Mouse (Mus musculus) heart, postnatal 4 days (tissue): ENCODE measurements around the gene Dlgap1. TPM values are rescaled to one million over a fixed set of nuclear protein-coding genes. Genes with fewer than 3 reads are reported as not detected.
"Not testable (repeated sequence)": the region's sequence is repeated elsewhere in the genome, so short reads cannot be mapped to it uniquely, and the experiment has no call there.

Experiments
- DNase-seq: peaks from one replicate; pipeline ENCODE4 v3.0.0; 2021
- total RNA-seq, 2 experiments: library from RNA; stranded (reverse); gene quantifications; 2 replicates each; pipeline ENCODE4 v1.2.3; 2021

Gene Dlgap1
- total RNA-seq, 2 experiments from 2014 or later, result 0.10 to 0.32 TPM

- DNase-seq, result no peak
Measured at GRCm38 (mm10) chr17:70528196-70529187, 559.6 kb downstream of the Dlgap1 start.

DNA sequence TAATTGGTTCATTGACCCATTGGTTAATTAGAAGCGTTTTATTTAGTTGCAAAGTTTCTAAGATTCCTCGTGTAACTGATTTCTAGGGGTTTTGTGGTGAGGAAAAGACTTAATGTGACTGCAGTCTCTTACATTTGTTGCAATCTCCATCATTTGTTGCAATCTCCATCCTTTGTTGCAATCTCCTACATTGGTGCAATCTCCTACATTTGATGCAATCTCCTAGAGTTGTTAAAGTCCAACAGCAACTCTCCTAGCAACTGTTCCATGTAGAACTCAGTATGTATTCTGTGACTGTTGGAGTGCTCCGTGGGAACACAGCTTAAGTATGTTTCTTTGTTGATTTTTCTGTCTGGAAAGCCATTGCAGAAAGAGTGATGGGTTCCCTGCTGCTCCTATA lies 565.4 kb downstream of the Dlgap1 start:
- DNase-seq, result no peak

DNA sequence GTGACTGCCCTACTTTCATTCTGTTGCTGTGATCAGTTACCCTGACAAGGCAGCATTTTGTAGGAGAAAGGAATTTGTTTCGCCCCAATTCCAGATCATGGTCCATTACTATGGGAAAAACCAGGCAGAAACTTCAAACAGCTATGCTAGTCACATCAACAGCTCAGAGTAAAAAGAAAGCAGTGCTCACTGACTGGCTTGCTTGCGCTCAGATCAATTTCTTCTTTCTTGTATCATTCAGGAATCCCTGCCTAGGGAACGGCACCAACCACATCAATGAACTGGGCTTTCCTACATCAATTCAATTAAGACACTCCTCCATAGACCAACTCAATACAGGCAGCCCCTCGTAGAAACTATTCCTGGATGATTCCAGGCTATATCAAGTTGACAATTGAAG lies 572.9 kb downstream of the Dlgap1 start:
- DNase-seq, result no peak

- DNase-seq, result no peak
Measured at GRCm38 (mm10) chr17:70550793-70551192, 581.9 kb downstream of the Dlgap1 start.

DNA sequence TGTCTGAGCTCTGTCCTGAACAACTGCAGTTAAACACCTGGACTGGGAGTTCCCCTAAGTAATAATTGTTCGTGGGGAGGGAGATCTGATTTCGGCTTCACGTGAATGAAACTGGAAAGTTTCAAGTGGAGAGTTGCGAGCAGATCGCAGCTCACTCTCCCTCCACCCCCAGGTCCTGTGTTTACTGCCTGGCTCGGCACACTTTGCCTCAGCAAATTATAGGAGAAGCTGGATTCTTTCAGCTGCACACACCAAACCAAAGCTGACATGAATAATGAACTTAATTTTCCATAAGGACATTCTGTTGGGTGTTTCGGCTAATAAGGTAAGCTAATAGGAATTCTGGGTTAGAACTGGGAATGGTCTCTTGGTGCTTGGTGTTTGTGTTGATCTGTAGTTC lies 592.7 kb downstream of the Dlgap1 start:
- no peak for DNase-seq

- no peak for DNase-seq
Measured at GRCm38 (mm10) chr17:70570848-70571247, 602.0 kb downstream of the Dlgap1 start.

GRCm38 (mm10) chr17:70583042-70583441 lies 614.2 kb downstream of the Dlgap1 start:
- DNase-seq, result no peak

GRCm38 (mm10) chr17:70586735-70587425 lies 618.0 kb downstream of the Dlgap1 start:
- no peak for DNase-seq

GRCm38 (mm10) chr17:70587975-70588630 lies 619.2 kb downstream of the Dlgap1 start:
- not testable (repeated sequence) for DNase-seq

DNA sequence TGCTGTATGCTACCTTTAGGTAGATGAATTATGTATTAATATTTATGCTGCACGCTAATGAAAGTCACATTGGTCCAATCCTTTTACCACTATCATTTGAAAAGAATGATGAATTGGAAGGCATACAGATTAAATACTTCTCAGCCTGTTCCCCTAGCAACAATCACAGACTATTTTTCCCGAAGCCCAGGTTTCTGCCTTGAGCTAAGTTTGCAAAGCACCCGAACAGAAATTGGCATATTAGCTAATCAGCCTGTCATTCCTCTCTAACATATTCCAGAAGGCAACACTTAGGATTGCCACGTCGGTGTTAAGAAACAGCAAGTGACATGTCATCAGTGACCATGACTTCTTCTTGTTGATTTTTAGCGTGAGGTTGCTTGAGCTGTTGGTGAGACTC lies 619.8 kb downstream of the Dlgap1 start:
- DNase-seq, result no peak

- DNase-seq, result no peak
Measured at GRCm38 (mm10) chr17:70589140-70589539, 620.3 kb downstream of the Dlgap1 start.

DNA sequence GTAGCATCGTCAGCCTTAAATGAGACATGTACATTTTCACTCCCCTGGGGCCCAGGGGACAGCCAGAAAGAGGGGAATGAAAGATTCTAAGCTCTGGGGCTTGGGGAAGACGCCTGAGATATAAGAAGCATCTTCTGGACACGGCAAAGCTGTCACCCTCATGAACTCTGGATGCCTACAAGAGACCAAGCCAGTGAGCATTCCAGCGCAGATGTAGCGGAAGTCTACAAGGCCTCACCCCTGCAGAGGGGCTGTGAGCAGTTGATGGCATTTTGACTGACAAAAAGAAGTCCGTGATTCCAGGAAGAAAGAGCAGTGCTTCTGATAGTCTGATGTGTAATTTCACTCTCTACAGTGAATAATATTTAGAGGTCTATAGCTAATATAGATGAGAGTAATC lies 621.6 kb downstream of the Dlgap1 start:
- DNase-seq, result no peak

GRCm38 (mm10) chr17:70594277-70594676 lies 625.4 kb downstream of the Dlgap1 start:
- no peak for DNase-seq

GRCm38 (mm10) chr17:70596326-70596725 lies 627.5 kb downstream of the Dlgap1 start:
- DNase-seq, result no peak

GRCm38 (mm10) chr17:70600462-70600861 lies 631.6 kb downstream of the Dlgap1 start:
- DNase-seq, result no peak

- DNase-seq, result no peak
Measured at GRCm38 (mm10) chr17:70602051-70602450, 633.2 kb downstream of the Dlgap1 start.

DNA sequence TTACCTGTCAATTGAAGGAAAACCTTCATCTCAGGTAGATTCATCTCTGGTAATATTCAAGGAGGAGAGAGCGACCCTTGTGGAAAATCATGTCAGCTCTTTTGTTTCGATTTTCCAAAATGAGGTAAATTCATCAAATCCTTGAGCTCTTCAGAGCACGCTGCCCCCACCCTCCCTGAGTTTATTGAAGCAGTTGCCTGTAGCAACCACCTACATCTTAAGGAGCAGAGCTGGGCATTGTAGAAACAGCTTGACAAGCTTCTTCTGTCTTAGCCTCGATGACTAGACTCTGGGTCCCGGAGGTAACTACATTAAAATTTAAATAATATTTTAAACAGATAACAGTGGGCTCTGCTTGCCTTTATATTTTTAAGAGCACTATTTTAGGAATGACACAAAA lies 636.8 kb downstream of the Dlgap1 start:
- DNase-seq, result no peak

DNA sequence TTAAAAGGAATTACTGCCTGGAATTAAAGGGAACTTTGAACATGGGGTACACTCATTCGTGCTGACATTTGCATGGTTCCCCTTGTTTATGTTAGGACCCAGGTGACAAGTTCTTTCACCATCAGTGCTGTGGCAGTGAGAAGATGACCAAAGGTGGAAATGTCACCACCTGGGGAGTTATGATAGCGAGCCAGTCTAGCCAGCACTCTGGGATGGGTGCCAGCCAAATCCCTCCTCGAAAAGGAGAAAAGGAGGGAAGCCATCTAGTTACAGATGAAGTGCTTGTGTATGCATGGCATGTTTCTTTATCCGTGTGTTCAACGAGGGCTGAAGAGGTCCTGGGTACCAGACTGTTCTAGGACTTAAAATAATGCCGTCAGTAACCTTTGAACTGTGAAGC lies 643.3 kb downstream of the Dlgap1 start:
- no peak for DNase-seq

- DNase-seq, result no peak
Measured at GRCm38 (mm10) chr17:70613897-70614296, 645.0 kb downstream of the Dlgap1 start.

- no peak for DNase-seq
Measured at GRCm38 (mm10) chr17:70614407-70615060, 645.7 kb downstream of the Dlgap1 start.

DNA sequence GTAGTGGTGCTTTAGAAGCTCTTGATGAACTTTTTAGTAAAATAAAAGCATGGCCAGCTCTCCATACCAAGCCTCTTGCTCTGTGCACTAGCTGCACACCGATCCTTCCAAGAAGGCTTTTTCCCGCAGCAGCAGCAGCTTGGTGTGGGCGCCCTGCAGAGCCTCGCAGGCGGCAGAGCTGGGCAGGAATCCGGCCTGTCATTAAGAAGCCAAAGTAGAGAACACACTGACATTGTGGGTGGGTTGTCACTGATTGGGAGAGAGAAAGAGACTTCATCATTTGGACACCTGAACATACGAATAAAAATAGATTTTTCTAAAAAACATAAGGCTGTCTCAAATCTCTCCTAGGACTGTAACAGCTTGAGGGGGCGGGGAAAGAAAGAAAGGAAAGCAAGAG lies 653.6 kb downstream of the Dlgap1 start:
- DNase-seq, result no peak

DNA sequence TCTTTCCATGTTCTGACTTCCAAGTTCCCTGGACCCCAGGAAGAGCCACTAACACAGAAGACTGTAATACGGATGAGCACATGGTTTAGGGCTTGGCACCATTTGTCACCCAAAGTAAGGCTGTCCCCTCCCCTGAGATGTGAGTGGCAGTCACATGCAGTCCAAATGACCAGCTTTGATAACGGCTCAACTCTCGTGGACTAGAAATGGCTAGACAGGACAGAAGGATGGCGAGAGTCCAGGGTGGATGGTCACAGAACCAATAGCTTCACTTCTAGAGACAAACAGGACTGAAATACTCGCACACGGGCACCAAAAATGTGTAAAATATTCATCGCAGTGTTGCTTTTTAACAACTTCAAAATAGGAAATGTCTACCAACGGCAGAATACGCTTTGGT lies 657.5 kb downstream of the Dlgap1 start:
- no peak for DNase-seq

GRCm38 (mm10) chr17:70626925-70627324 lies 658.1 kb downstream of the Dlgap1 start:
- no peak for DNase-seq
